Mouse (Mus musculus): ENCODE measurements around the gene P2ry6.

Gene P2ry6

GRCm38 (mm10) chr7:100944306-100944705, 30.1 kb downstream of the P2ry6 start:
- no peak for ATAC-seq (ENCODE audit: insufficient number of reproducible peaks, low FRiP score, low TSS enrichment)

GRCm38 (mm10) chr7:100942789-100943615, 31.4 kb downstream of the P2ry6 start:
- ATAC-seq (ENCODE audit: insufficient number of reproducible peaks, low FRiP score, low TSS enrichment): peak; percentile 65

- ATAC-seq (ENCODE audit: insufficient number of reproducible peaks, low FRiP score, low TSS enrichment): no peak
Observed at GRCm38 (mm10) chr7:100941169-100941568, 33.3 kb downstream of the P2ry6 start.

GRCm38 (mm10) chr7:100938106-100938505, 36.3 kb downstream of the P2ry6 start:
- no peak for ATAC-seq (ENCODE audit: insufficient number of reproducible peaks, low FRiP score, low TSS enrichment)

GRCm38 (mm10) chr7:100937481-100937880, 37.0 kb downstream of the P2ry6 start:
- no peak for ATAC-seq (ENCODE audit: insufficient number of reproducible peaks, low FRiP score, low TSS enrichment)

- ATAC-seq (ENCODE audit: insufficient number of reproducible peaks, low FRiP score, low TSS enrichment): no peak
Observed at GRCm38 (mm10) chr7:100933520-100933919, 40.9 kb downstream of the P2ry6 start.

GRCm38 (mm10) chr7:100932481-100933007, 41.9 kb downstream of the P2ry6 start:
- ATAC-seq (ENCODE audit: insufficient number of reproducible peaks, low FRiP score, low TSS enrichment): no peak

GRCm38 (mm10) chr7:100931926-100932480, 42.4 kb downstream of the P2ry6 start, which contains the start of gene Arhgef17:
Gene Arhgef17 (minus strand): TSS chr7:100932107.
- no peak for ATAC-seq (ENCODE audit: insufficient number of reproducible peaks, low FRiP score, low TSS enrichment)

- ATAC-seq (ENCODE audit: insufficient number of reproducible peaks, low FRiP score, low TSS enrichment): no peak
Observed at GRCm38 (mm10) chr7:100931316-100931925, 43.0 kb downstream of the P2ry6 start.

GRCm38 (mm10) chr7:100930619-100931315, 43.7 kb downstream of the P2ry6 start:
- ATAC-seq (ENCODE audit: insufficient number of reproducible peaks, low FRiP score, low TSS enrichment): no peak

GRCm38 (mm10) chr7:100929639-100930303, 44.7 kb downstream of the P2ry6 start:
- ATAC-seq (ENCODE audit: insufficient number of reproducible peaks, low FRiP score, low TSS enrichment): no peak

GRCm38 (mm10) chr7:100928456-100928855, 46.0 kb downstream of the P2ry6 start:
- ATAC-seq (ENCODE audit: insufficient number of reproducible peaks, low FRiP score, low TSS enrichment): no peak

GRCm38 (mm10) chr7:100927287-100928000, 47.0 kb downstream of the P2ry6 start:
- ATAC-seq (ENCODE audit: insufficient number of reproducible peaks, low FRiP score, low TSS enrichment): no peak

GRCm38 (mm10) chr7:100926311-100926923, 48.0 kb downstream of the P2ry6 start:
- ATAC-seq (ENCODE audit: insufficient number of reproducible peaks, low FRiP score, low TSS enrichment): no peak

GRCm38 (mm10) chr7:100924674-100925445, 49.6 kb downstream of the P2ry6 start:
- ATAC-seq (ENCODE audit: insufficient number of reproducible peaks, low FRiP score, low TSS enrichment): no peak

GRCm38 (mm10) chr7:100924200-100924599, 50.2 kb downstream of the P2ry6 start:
- no peak for ATAC-seq (ENCODE audit: insufficient number of reproducible peaks, low FRiP score, low TSS enrichment)

- no peak for ATAC-seq (ENCODE audit: insufficient number of reproducible peaks, low FRiP score, low TSS enrichment)
Observed at GRCm38 (mm10) chr7:100922907-100923306, 51.5 kb downstream of the P2ry6 start.

GRCm38 (mm10) chr7:100921289-100921688, 53.2 kb downstream of the P2ry6 start:
- no peak for ATAC-seq (ENCODE audit: insufficient number of reproducible peaks, low FRiP score, low TSS enrichment)
